Mouse (Mus musculus): Measurements from ENCODE around the gene Stx19. TPM values are rescaled to one million over a fixed set of nuclear protein-coding genes. Genes with fewer than 3 reads are reported as not detected.

The Stx19 gene
- polyA plus RNA-seq, 1 experiment from 2014 or later, result 0.52 TPM

DNA sequence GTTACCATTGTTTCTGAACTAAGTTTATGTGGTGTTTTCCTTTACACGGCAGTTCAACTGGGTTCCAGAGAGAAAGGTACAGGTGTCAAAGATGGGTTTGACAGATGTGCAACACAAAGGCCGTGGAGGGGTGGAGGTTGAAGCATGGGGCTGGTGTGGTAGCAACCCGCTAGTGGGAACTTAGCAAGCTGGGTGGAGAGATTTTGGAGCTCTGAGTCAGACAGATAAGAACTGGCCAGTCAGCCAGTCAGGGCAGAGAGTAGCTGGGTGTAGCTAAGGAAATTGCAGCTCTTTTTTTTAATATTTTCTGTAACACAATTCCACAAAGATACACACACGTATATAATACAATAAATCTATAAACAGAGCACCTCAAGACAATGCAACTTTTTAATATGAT, 3.6 kb upstream of the Stx19 start:
- ATAC-seq, result no peak
- Histone ChIP-seq H3K27ac (no peak overlapping the region), H3K4me1 (no peaks in the 10 kb centered on the region), H3K9ac (no peak overlapping the region), H3K27me3 (no peaks in the 10 kb centered on the region), H3K36me3 (ENCODE audit: poor library complexity, severe bottlenecking) (no peaks in the 10 kb centered on the region), H3K9me3 (replicated peaks) (no peaks in the 10 kb centered on the region), H3K4me3 (no peak overlapping the region), H3K4me2 (no peak overlapping the region)
- 92% methylated on average over 4 of the region's 4 CpGs for WGBS

- WGBS, result 69% methylated on average over 5 of the region's 5 CpGs
- no peak overlapping the region for H3K9ac ChIP-seq
- H3K4me1 ChIP-seq, result no peaks in the 10 kb centered on the region
- H3K27ac ChIP-seq, result no peak overlapping the region
- no peaks in the 10 kb centered on the region for H3K9me3 ChIP-seq (replicated peaks)
- H3K27me3 ChIP-seq, result no peaks in the 10 kb centered on the region
- H3K4me2 ChIP-seq, result no peak overlapping the region
- no peaks in the 10 kb centered on the region for H3K36me3 ChIP-seq (ENCODE audit: poor library complexity, severe bottlenecking)
- H3K4me3 ChIP-seq, result no peak overlapping the region
- no peak for ATAC-seq
These were observed 686 bp upstream of the Stx19 start for GRCm38 (mm10) chr16:62813790-62814189.

GRCm38 (mm10) chr16:62822472-62822871, 8.0 kb downstream of the Stx19 start:
- 94% methylated on average over 6 of the region's 6 CpGs for WGBS
- no peak overlapping the region for H3K9ac ChIP-seq
- no peaks in the 10 kb centered on the region for H3K4me1 ChIP-seq
- no peaks in the 10 kb centered on the region for H3K27me3 ChIP-seq
- no peaks in the 10 kb centered on the region for H3K9me3 ChIP-seq (replicated peaks)
- ATAC-seq, result no peak
- H3K36me3 ChIP-seq (ENCODE audit: poor library complexity, severe bottlenecking), result no peaks in the 10 kb centered on the region
- no peak overlapping the region for H3K27ac ChIP-seq
- no peak overlapping the region for H3K4me3 ChIP-seq
- H3K4me2 ChIP-seq, result no peak overlapping the region

- Histone ChIP-seq H3K27me3 (no peaks in the 10 kb centered on the region), H3K27ac (no peak overlapping the region), H3K4me2 (no peak overlapping the region), H3K36me3 (ENCODE audit: poor library complexity, severe bottlenecking) (no peaks in the 10 kb centered on the region), H3K4me1 (no peaks in the 10 kb centered on the region), H3K4me3 (no peak overlapping the region), H3K9ac (no peak overlapping the region), H3K9me3 (replicated peaks) (no peaks in the 10 kb centered on the region)
- 80% methylated on average over 12 of the region's 12 CpGs for WGBS
- ATAC-seq, result peak; percentile 70
These were observed 11.9 kb downstream of the Stx19 start for GRCm38 (mm10) chr16:62826156-62827001.

DNA sequence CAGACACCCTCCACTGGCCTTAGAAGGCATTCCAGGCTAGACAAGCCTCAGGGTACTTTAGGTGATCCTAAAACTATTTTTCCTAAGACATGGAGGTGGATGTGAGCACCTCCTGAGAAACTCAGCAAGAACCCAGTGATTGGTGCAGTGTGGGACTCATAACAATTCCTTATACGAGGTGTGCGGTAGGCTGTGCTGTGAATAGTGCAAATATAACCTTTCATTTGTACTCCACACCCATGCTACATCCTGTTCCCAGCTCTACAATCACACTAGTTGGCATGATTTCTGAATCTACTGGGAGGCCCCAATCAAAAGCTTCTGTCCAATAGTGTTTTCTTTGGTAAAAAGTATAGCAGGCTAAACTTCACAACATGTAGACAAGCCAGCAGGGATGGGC, 17.6 kb downstream of the Stx19 start:
- WGBS, result 88% methylated on average over 2 of the region's 2 CpGs
- H3K36me3 ChIP-seq (ENCODE audit: poor library complexity, severe bottlenecking), result no peaks in the 10 kb centered on the region
- H3K27ac ChIP-seq, result no peak overlapping the region
- no peaks in the 10 kb centered on the region for H3K9me3 ChIP-seq (replicated peaks)
- no peak for ATAC-seq
- H3K4me3 ChIP-seq, result no peak overlapping the region
- H3K4me2 ChIP-seq, result no peak overlapping the region
- H3K4me1 ChIP-seq, result no peaks in the 10 kb centered on the region
- H3K9ac ChIP-seq, result no peak overlapping the region
- no peaks in the 10 kb centered on the region for H3K27me3 ChIP-seq

DNA sequence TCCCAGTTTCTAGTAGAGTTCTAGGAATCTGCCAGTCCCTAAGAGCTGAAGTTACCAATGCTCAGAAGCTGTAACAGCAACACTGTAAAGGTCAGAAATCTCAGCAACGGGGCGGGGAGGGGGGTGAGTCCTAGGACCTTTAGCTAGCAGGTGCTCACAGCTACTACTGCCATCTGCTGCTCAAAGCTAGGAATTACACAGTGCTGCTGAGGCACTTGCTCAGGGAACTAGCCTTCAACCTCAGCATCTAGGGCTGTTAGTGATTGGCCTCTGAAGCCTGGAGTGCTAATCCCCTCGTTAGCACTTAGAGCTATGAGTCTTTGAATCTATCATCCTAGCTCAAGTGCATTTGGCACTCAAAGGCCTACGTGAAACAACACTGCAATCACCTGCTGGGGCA, 18.0 kb downstream of the Stx19 start:
- peak; percentile 16; the same call in 1 of the 2 replicates for ATAC-seq
- Histone ChIP-seq H3K9me3 (replicated peaks) (no peaks in the 10 kb centered on the region), H3K4me2 (no peak overlapping the region), H3K27ac (no peak overlapping the region), H3K4me1 (no peaks in the 10 kb centered on the region), H3K27me3 (no peaks in the 10 kb centered on the region), H3K36me3 (ENCODE audit: poor library complexity, severe bottlenecking) (no peaks in the 10 kb centered on the region), H3K4me3 (no peak overlapping the region), H3K9ac (no peak overlapping the region)
- 16% methylated on average over 4 of the region's 4 CpGs for WGBS

GRCm38 (mm10) chr16:62834016-62834735, 19.7 kb downstream of the Stx19 start:
- no peaks in the 10 kb centered on the region for H3K9me3 ChIP-seq (replicated peaks)
- no peaks in the 10 kb centered on the region for H3K27me3 ChIP-seq
- H3K27ac ChIP-seq, result no peak overlapping the region
- H3K4me3 ChIP-seq, result no peak overlapping the region
- H3K9ac ChIP-seq, result no peak overlapping the region
- no peaks in the 10 kb centered on the region for H3K36me3 ChIP-seq (ENCODE audit: poor library complexity, severe bottlenecking)
- H3K4me1 ChIP-seq, result no peaks in the 10 kb centered on the region
- ATAC-seq, result no peak
- no peak overlapping the region for H3K4me2 ChIP-seq
- WGBS, result 62% methylated on average over 3 of the region's 3 CpGs

DNA sequence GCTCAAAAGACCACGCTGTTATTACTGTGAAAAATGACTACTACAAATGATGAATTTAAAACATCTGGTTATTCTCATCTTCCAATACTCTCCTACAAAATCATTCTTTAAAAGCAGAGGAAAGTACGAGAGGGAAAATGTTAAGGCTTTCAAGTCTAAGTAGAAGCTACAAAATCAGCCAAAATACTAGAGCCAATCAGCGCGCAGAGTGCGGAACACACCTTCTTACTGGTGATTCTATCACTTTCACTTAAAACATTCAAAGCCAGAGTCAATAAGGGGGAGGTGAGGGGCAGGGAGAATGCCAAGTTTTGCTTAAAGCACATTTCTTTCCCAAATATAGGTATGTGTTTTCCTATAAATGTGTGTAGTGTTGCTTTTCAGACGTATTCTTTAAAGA, 30.9 kb downstream of the Stx19 start:
- WGBS, result 90% methylated on average over 6 of the region's 6 CpGs
- Histone ChIP-seq H3K9ac (no peak overlapping the region), H3K27me3 (no peaks in the 10 kb centered on the region), H3K4me3 (0 out of 2 replicates have a peak overlapping the region, but pooled peaks have one; percentile 76), H3K36me3 (ENCODE audit: poor library complexity, severe bottlenecking) (no peaks in the 10 kb centered on the region), H3K4me1 (peaks cover 22% of the 10 kb centered on the region), H3K27ac (no peak overlapping the region), H3K9me3 (replicated peaks) (no peaks in the 10 kb centered on the region), H3K4me2 (peak overlapping the region; percentile 70)
- ATAC-seq, result no peak

DNA sequence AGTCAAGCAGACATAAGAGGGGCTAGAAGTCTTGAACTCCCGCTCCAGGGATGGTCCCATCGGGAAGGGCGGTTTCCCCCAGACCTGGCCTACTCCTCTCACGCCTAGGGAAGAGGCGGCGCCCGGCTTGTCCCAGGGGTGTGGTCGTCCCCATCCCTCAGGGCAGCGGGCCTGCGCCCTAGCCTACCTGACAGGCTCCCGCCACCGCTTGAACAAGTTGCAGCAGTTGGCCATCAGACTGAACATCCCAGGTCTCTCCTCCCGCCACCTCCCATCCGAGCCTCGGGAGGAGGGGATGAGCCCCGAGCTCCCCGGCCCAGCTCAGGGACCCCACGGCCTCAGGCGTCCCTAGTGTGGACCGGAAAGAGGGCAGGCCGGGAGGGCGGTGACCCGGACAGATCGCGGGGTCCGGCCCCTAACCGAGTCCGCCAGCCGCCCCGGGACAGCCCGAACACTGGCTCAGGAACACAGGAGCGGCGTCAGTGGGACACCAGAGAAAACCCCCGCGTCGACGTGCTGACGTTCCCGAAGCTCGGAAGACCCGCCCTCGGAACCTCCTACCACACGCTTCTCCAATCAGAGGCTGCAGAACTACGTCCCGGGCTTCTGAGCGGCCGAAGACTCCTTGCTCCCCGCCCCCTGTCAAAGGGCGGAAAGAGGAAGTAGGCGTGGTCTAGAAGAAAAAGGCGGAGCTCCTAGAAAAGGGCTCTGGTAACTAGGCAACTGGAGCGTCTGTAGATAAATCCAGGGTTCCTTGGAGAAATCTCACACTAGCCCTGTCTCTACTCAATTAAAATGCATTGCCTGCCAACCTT, 32.2 kb downstream of the Stx19 start, which contains the start of gene Arl13b:
Gene Arl13b, minus strand, starts transcription at position 543 of the 815 bp plus-strand sequence.
- peak within 1 kb of the TSS; percentile 70 for H3K4me2 ChIP-seq
- H3K27me3 ChIP-seq, result no peaks in the 10 kb centered on the region
- H3K4me1 ChIP-seq, result peaks cover 22% of the 10 kb centered on the region
- peak within 1 kb of the TSS; percentile 57 for H3K27ac ChIP-seq
- H3K9me3 ChIP-seq (replicated peaks), result no peaks in the 10 kb centered on the region
- peak within 1 kb of the TSS; percentile 76 for H3K4me3 ChIP-seq
- peak; percentile 100 for ATAC-seq
- peak within 1 kb of the TSS; percentile 79 for H3K9ac ChIP-seq
- WGBS, result under 1% methylated on average over 51 of the region's 52 CpGs
- H3K36me3 ChIP-seq (ENCODE audit: poor library complexity, severe bottlenecking), result no peaks in the 10 kb centered on the region

- Histone ChIP-seq H3K4me1 (peaks cover 4% of the 10 kb centered on the region), H3K4me3 (no peak overlapping the region), H3K36me3 (ENCODE audit: poor library complexity, severe bottlenecking) (no peaks in the 10 kb centered on the region), H3K27me3 (no peaks in the 10 kb centered on the region), H3K4me2 (no peak overlapping the region), H3K9ac (no peak overlapping the region), H3K9me3 (replicated peaks) (no peaks in the 10 kb centered on the region), H3K27ac (no peak overlapping the region)
- WGBS, result 84% methylated on average over 3 of the region's 3 CpGs
- ATAC-seq, result no peak
These were observed 38.2 kb downstream of the Stx19 start for GRCm38 (mm10) chr16:62852464-62853252.

- peak; percentile 55 for ATAC-seq
- H3K4me2 ChIP-seq, result peak overlapping the region; percentile 91
- peaks cover 4% of the 10 kb centered on the region for H3K4me1 ChIP-seq
- H3K27ac ChIP-seq, result no peak overlapping the region
- H3K9ac ChIP-seq, result peak overlapping the region; percentile 84
- H3K27me3 ChIP-seq, result no peaks in the 10 kb centered on the region
- WGBS, result 18% methylated on average over 3 of the region's 3 CpGs
- no peaks in the 10 kb centered on the region for H3K9me3 ChIP-seq (replicated peaks)
- H3K4me3 ChIP-seq, result peak overlapping the region; percentile 59
- no peaks in the 10 kb centered on the region for H3K36me3 ChIP-seq (ENCODE audit: poor library complexity, severe bottlenecking)
These were observed 39.2 kb downstream of the Stx19 start for GRCm38 (mm10) chr16:62853611-62854126.

Data from forebrain, embryonic 13.5 days (tissue).